Mouse (Mus musculus) layer of hippocampus, adult 9-11 months (tissue): ENCODE results near the gene Pga5.

Experiments
- DNase-seq: peaks from one replicate; pipeline ENCODE4 v3.0.0; 2022

Gene Pga5

DNA sequence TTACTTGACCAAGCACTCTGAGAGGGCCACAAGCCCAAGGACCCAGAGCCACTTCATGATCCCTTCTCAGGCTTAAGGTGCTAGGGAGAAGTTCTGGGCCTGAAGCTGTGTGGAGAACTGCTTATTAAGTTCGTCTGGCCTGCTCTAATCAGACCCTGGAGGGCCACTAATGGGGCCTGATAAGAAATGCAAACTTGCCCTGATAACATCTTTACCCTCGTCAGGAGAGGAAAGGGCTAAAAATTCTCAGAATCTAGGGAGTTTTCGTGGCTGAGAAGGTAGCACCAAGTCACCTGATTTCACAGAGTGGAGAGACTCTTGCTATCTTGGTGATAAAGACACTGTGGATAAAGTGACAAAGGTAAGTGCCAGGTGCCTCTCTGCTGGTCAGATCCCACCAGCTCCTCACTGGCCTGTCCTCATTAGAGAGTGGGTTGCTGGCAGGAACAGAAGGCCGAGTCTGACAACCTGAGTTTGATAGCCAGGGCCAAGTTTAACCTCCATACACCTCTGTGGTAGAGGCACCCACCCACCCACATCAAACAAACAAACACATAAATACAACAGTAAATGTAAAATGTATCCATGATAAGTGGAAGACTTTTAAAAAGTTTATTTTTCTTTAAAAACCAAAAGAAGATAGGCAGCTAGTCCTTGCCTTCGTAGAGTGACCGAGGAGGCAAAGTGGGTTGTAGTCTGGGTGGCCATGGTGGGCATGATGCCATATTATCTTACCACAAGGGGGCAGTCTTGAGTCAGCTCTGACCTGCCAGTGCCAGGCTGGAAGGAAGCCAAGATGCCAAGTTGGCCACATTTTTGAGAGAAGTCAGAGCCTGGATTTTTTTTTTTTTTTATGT, at the start of gene Pga5:
Gene Pga5, minus strand, starts transcription at position 157 of the 857 bp plus-strand sequence.
- DNase-seq, result peak; percentile 80

DNA sequence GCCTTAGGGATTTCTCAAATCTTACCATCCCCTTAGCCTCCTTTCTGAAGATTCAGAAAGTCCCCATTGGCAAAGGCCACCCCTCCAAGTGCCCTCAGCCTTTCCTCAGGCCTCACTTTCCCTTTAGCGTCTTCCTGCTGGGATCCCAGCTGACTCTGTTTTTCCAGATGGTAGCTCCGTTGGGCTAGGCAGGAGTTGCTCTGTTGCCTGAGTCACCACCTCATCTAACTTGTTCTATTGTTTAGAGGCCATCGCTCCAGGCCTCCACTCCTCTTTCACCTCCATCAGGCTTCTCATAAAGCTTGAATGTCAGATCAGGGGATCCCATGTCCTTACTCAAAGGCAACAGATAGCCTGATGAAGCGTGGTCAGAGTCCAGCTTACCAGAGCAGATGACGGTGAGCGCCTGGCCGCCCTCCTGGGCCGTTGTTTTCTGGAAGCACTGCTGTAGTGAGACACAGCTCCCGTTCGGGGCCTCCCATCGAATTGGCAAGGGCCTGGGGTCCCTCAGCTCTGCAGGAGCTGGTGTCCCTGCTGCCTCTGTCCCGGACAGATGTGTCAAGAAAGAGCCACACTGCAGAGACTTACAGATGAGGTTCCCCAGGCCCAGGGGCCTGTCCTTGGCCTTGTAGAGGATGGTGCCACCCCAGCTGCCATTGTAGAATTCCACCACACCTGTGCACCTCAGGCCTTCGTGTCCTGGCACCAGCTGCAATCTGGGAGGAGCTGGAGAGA, 46.9 kb upstream of the Pga5 start:
- no peak for DNase-seq

DNA sequence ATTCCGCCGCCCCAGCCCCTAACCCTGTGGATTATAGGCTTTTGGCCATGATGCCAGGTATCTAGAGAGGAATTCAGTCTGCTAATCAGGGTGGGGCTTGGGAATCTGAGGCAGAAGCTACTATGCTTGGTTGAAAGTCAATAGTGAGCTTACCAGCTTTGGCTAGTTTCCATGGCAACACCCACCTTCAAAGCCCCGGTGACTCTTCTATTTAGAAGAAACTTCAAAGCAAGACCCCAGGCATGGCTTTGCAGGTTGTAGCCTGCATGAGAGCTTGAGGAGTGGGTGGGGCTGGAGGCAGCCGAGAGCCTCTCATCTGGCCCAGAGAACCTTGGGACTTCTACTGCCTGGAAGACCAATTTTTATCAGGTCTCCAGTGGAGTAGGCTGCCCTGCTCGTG, 45.8 kb upstream of the Pga5 start:
- no peak for DNase-seq

DNA sequence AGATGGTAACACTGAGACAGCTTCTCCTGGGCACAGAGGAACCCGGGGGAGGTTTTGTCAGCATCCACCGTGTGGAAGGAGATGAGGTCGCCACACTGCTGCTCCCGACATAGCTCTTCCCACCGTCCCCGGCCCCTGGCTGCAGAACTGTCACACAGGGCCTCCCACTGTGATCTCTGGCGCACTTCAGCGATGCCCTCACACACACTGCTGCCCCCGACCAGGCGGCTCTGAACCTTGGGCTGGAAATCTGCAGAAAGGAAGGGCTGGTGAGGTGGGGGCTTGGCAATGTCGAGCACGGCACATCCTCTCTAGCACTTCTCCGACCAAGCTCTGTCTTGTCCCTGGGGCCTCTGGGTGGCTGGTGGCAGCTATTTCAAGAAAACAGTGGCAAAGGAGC, 45.2 kb upstream of the Pga5 start:
- no peak for DNase-seq

DNA sequence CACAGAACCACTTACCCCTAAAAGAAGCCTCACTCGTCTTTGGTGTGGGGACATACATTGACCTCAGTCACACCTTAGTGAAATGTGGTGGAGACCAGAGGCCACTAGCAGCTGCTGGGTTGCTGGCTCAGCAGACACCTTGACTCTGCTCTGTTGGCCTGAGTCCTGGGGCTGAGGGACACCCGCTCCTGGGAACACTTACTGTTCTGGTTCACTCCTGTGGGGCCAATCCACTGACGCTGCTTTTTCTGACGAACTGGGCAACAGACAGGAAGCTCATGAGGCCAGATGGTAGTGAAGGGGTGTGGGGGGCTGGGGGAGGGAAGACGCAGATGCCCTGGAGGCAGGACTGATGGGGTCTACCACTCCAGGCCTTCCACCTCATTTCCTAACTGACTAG, 43.2 kb upstream of the Pga5 start:
- DNase-seq, result no peak

DNA sequence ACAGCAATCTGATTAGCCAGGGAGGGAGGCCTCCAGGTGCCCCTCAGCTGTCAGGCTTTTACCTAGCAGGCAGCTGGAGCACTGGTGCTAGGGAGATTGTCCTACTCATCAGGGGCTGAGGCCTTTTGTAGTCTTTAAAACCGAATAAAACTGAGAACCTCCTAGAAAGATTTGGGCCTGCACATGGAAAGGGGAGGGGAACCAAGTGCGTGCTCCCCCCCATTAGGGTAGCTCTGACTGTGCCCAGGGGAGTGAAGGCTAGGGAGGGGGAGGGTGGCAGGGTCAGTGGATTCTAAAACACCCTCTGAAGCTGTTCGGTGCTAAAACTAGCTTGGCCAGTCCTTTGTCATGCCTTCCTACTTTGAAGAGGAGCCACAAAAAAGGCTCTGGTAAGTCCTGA, 42.7 kb upstream of the Pga5 start:
- DNase-seq, result no peak

DNA sequence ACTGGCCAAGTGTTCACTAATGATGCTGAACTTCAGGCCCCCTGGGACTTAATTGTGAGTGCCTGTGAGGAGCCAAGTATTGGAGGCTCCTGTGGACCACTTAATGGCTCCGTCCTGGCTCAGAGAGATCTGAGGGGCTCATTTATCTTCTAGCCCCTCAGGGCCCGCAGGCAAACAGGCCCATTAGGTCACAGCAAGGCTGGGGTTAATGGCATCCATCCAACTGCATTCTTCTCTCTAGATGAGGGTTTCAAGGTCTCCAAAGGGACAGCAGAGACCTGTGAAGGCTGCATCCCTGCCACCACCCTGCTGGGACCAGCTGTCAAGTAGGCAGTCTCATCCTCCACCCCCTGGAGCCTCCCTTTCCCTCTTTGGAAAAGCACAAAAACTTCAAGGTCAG, 41.9 kb upstream of the Pga5 start:
- no peak for DNase-seq

DNA sequence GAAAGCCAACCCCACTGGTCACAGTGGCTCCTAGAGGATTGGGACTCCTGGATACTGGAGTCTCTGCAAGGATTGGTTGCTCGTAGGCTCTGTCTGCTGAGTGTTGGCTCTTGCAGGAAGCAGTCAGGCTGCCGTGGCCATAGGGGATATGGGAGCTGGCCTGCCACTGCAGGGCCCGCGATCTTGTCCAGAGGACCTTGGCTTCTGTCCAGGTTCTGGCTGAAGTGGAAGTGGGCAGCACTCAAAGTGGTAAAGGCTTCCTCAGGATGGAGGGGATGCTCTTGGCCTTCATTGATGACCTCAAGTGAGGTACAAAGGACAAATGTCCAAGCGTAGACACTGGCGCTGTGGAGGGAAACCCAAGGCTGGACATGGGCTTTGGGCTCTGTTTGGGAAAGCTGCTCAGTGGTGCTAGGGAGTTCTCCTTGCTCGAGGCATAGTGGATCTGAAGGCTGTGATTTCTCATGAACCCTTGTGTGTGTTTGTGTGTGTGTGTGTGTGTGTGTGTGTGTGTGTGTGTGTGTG, 40.4 kb upstream of the Pga5 start:
- no peak for DNase-seq

DNA sequence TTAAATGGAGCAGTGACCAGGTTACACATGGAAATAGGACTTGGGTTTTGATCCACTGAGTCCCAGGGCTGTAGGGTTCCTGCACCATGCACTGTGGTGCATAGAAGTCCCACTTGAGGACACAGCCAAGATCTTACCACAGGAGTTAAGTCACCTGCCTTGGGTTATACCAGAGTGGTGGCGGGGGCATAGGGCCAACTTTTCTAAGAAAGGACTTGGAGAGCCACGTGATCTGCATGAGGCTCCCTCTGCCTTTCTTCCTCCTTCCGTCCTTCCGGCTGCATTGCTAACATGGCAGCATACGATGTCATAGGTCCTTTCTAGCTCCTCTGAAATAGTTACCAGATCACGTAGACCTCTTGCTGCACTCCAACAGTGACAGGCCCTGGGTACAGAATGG, 37.6 kb upstream of the Pga5 start:
- no peak for DNase-seq

DNA sequence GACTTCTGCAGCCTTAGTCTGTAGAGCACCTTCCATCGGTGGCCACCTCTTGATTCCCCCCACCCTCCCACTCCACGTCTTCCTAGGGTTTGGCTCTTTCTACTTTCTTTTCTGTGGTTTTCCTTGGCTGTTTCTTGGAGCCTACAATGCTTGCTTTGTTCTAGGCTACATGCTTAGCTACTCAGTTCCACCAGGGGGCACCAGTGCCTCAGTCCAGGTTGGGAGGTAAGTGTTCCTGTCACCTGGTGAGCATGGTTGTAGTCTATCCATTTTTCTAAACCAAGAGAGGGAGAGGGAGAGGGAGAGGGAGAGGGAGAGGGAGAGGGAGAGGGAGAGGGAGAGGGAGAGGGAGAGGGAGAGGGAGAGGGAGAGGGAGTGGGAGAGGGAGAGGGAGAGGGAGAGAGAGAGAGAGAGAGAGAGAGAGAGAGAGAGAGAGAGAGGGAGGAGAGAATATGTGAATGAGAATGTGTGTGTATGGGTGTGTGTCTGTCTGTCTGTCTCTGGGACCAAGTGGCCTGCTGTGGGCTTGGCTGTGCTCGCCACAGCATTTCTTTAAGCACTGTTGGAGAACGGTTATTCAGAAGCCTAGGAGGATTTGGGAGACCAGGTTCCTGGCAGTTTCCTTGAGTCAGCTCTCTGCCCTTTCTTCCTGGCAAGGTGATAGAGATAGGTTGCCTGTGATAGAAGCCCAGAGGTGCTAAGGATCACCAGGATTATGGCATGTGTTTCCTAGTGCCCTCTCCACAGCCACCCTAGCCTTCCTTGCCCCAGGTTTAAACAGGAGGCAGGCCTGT, 37.0 kb upstream of the Pga5 start:
- peak; percentile 40 for DNase-seq

DNA sequence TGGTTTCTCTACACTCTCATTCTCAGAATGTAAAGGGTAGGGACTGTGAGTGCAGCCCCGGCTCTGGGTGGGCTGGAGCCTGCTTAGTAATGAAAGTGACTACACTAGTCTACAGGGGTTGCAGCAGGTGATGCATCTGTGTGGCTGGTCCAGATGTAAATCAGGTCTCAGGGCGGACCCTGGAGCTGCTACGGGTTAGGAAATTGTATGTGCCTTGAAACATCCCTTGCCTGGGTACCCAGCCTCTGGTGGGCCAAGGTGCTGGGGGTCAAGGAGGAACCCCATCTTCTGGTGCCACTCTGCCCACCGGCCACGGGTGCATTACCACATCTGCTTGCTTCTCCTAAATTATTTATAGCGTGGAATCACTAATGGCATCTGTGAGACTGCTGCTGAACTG, 36.3 kb upstream of the Pga5 start:
- DNase-seq, result no peak

DNA sequence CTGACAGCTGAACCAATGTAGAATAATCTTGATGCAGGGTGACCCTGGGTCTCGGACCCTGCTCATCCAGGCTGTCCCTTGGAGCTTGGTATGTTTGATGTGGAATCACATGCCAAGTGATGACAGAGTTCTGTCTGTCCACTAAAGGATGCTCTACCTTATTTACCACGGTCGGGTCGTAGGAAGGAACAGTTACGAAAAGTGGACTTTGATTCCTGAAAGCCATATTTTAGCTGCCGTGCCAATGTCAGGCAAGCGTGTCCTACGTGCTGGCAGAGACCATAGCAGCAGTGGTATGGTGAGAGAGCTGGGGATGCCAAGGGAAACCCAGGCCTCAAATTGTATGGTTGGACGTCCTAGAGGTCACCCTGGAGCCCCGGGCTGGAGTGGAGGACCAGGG, 35.7 kb upstream of the Pga5 start:
- DNase-seq, result no peak

DNA sequence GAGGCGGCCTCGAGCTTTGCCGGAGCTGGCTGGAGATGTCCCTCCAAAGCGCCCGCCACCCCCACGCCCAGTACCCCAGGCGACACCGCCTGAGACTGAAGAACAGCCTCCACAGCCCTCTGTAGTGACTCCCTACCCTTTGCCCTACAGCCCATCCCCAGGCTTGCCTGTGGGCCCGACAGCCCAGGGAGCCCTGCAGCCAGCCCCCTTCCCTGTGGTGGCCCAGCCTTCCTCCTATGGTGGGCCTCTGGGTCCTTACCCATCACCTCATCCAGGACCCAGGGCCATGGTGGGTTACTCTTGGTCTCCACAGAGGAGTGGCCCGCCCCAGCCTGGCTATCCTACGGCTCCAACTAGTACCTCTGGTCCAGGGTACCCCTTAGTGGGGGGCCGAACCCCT, 34.8 kb upstream of the Pga5 start:
- no peak for DNase-seq

DNA sequence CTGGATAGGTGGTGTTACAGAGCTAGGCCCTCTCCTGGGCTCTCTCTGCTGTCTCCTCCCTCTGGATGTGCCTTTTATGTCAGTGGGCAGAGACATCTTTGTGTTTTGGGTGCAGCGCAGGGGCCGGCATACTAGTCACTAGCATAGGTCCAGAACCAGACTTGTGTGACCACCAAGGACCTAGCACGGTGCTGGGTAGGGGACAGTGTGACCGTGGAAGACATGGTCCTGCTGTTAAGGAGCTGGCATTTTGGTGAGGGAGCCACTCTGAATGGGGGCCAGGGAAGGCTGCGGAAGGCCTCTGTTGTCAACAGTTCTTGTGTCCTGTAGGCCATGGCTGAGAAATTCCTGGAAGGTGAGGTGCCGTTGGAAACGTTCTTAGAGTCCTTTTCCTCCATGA, 34.3 kb upstream of the Pga5 start:
- no peak for DNase-seq

DNA sequence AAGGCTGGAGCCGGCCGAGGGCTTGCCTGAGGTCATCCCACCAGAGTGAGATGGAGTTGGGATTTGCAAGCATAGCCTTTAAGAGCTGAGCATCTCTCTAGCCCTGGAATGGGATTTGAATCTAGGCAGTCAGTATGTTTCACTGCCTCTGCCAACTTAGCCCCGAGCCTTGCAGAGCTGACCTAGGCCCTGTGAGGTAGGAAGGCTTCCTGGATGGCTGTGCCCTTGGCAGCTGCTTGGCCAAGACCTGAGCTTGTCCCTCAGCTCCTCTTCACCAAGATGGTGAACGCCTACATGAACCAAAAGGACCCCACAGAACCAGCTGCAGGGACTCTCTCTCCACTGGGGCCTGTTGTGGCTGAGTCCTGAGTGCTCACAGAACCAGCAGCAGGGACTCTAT, 32.9 kb upstream of the Pga5 start:
- no peak for DNase-seq

DNA sequence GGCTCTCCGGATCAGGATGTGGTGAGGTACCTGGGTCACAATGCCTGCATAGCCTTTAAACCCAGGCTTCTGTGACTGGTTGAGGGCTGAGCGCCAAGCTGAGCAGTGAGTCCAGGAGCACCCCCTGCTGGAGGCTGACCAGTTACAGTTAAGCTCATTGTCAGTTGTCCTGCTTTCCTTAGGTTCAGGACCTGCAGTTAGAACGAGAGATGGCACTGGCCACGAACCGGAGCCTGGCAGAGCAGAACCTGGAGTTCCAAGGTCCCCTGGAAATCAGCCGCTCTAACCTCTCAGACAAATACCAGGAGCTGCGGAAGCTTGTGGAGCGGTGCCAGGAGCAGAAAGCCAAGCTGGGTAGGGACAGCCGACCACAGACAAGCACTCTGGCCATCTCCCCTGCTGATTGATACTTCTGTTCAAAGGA, 32.2 kb upstream of the Pga5 start:
- peak; percentile 77 for DNase-seq

DNA sequence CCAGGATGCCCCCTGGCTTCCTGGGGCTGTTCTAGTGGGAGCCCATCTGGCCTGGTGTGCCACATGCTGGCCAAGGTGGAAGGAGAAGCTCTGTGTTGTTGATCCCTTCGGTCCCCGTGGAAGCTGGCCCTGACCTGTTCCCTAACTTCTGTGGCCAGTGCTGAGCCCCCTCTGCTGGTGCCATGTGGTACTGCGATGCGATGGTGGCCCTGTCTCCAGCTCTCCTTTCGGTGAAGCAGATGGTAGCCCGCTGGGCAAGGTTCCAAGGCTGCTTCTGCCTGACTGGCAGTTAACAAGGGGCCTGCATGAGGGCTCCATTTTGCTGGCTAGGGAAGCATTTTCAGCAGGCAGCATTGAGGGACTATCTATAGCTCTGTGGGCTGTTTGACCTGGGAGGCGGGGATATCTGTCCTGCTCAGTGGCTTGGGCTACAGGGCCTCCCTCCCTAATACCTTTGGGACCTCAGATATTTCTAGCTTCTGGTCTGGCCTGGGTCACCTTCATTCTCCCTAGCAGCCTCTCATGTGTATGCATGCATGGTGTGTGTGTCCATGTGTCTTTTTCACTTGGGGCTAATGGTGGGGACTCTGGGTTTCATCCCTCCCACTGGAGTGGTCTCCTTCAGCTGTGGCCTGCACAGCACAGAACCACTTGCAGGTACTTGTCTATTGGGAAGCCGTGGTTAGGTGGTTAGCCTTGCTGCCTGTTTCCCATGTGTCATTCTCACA, 31.7 kb upstream of the Pga5 start:
- DNase-seq, result peak; percentile 98

DNA sequence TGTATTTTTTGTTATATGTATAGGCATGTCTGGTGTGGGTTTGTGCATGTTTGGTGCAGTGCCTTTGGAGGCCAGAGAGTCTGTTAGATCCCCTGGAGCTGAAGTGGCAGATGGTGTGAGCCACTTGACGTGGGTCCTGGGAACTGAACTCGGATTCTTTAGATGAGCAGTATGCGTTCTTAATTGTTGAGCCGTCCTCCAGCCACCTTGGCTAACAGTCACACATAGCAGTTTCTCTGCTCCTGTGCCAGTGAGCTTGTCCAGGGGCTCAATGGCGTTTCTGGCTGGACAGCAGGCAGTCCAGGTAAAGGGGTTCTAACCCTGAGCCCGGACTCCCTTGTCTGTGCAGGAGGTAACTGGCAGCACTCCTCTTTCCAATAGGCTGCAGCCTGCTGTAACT, 31.0 kb upstream of the Pga5 start:
- DNase-seq, result no peak

DNA sequence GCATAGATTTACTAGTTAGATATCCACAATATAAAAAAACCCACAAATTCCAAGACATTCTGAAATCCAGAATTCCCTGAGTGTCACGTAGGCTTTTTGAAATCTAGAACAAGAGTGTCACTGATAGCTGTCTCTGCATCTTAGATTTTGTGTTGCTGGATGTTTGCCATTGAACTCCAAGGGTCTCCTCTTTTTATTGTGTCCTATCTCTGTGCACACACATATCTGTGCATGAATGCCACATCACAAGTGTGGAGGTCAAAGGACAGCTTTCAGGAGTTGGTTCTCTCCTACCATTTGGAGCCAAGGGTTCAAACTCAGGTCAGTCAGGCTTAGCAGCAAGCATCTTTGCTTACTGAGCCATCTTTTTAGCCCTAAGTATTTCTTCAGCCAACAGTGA, 30.0 kb upstream of the Pga5 start:
- DNase-seq, result no peak

DNA sequence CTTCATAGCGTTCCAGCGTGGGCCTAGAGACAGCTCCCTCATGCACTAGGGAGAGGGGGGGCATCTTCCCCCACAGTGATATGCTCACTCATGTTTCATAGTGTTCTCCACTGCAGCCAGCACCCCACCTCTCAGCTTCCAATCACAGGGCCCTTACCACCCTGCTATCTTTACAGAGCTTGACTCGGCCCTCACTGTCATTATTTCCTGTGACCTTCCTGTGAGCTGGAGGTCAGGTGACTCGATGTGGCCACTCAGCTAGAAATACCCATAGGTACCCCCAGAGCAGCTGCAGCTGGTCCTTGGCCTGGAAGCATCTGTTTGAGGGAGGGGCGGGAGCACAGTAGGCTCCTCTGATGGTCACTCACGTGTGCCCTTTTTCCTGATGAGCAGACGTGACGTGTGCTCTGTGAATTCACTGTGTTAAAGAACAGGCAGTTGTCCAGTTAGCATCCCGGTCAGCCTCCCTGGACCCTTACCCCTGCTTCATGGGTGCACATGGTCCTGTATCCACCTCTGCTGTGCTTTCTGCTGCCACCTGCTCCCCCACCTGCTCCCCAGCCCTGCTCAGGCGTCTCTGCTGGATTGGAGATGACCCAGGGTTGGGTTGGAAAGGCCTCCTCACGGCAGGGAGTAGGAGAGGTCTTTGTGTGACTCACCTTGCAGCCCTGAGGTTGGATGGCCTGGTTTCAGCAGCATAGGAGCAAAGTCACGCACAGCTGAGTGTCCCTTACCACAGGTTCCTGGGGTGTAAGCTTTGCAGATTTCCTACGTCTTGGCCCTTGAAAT, 29.4 kb upstream of the Pga5 start:
- DNase-seq, result no peak

DNA sequence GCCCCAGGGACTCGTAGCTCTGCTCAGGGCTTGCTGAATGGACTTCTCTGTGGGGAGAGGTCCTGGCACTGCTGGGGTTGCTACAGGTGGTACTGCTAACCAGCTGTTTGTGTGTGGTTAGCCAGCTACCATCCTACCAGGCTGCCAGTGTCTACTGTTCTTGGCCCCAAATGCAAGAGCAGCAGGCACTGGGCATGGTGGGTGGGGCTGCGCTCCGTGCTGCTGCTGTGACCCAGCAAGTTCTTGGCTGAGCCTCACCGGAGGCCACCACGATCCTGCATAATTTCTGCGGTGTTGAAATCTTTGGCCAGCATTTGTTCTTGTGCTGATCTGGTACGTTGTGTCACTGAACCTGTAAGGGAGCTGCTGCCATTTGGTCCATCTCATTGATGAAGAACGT, 25.6 kb upstream of the Pga5 start:
- no peak for DNase-seq

DNA sequence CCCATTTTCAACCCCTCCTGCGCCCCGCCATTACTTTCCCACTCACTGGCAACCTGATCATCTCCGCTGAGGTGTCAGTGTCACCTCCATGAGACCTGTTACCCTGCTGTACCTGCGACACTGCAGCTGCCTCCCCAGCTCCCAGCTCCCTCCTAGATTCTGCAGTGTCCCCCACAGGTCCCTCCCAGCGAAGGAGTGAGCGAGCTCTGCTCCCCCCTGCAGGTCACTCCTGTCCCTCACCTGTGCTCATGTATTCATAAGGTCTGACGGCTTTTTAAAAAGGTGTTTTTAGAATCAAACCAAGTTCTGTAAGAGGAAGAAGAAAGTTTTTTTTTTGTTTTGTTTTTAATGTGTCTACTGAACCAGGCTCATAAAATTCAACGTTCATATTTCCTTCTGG, 24.3 kb upstream of the Pga5 start:
- DNase-seq, result no peak
